Mouse (Mus musculus): ENCODE results near the gene Rpl18a. TPM values are rescaled to one million over a fixed set of nuclear protein-coding genes. Genes with fewer than 3 reads are reported as not detected.

The Rpl18a gene
- polyA plus RNA-seq, 1 experiment from 2014 or later = 2,947 TPM

GRCm38 (mm10) chr8:70880126-70880525, 17.1 kb downstream of the Rpl18a start:
- TF ChIP-seq CTCF (IDR thresholded peaks at IDR 0.05; ENCODE audit: low read depth) = peak; percentile 15; the same call in 1 of the 2 replicates
- ATAC-seq = no peak
- Histone ChIP-seq H3K4me1 (replicated peaks; ENCODE audit: control insufficient read depth, insufficient read depth, low read length) (no peaks in the 10 kb centered on the region), H3K9ac (ENCODE audit: low read depth, low read length) (no peak overlapping the region), H3K4me2 (replicated peaks; ENCODE audit: low read depth) (no peak overlapping the region), H3K27ac (ENCODE audit: low read depth, low read length) (no peak overlapping the region), H3K36me3 (ENCODE audit: control insufficient read depth, insufficient read depth) (no peaks in the 10 kb centered on the region), H3K27me3 (replicated peaks; ENCODE audit: control insufficient read depth, insufficient read depth, low read length) (no peaks in the 10 kb centered on the region), H3K4me3 (ENCODE audit: low read depth, low read length) (no peak overlapping the region), H3K9me3 (ENCODE audit: control insufficient read depth) (no peaks in the 10 kb centered on the region)
- WGBS = 6% methylated on average over 4 of the region's 4 CpGs

- TF ChIP-seq CTCF (IDR thresholded peaks at IDR 0.05; ENCODE audit: low read depth) = no peak
- WGBS = 71% methylated on average over 4 of the region's 4 CpGs
- Histone ChIP-seq H3K4me2 (replicated peaks; ENCODE audit: low read depth) (no peak overlapping the region), H3K27ac (ENCODE audit: low read depth, low read length) (no peak overlapping the region), H3K9me3 (ENCODE audit: control insufficient read depth) (no peaks in the 10 kb centered on the region), H3K9ac (ENCODE audit: low read depth, low read length) (no peak overlapping the region), H3K4me3 (ENCODE audit: low read depth, low read length) (no peak overlapping the region), H3K4me1 (replicated peaks; ENCODE audit: control insufficient read depth, insufficient read depth, low read length) (no peaks in the 10 kb centered on the region), H3K36me3 (ENCODE audit: control insufficient read depth, insufficient read depth) (no peaks in the 10 kb centered on the region), H3K27me3 (replicated peaks; ENCODE audit: control insufficient read depth, insufficient read depth, low read length) (no peaks in the 10 kb centered on the region)
- ATAC-seq = no peak
Measured at GRCm38 (mm10) chr8:70879500-70879899, 17.7 kb downstream of the Rpl18a start.

GRCm38 (mm10) chr8:70878178-70878577, 19.0 kb downstream of the Rpl18a start:
- Histone ChIP-seq H3K27ac (ENCODE audit: low read depth, low read length) (no peak overlapping the region), H3K4me1 (replicated peaks; ENCODE audit: control insufficient read depth, insufficient read depth, low read length) (no peaks in the 10 kb centered on the region), H3K36me3 (ENCODE audit: control insufficient read depth, insufficient read depth) (no peaks in the 10 kb centered on the region), H3K4me2 (replicated peaks; ENCODE audit: low read depth) (no peak overlapping the region), H3K27me3 (replicated peaks; ENCODE audit: control insufficient read depth, insufficient read depth, low read length) (no peaks in the 10 kb centered on the region), H3K4me3 (ENCODE audit: low read depth, low read length) (no peak overlapping the region), H3K9ac (ENCODE audit: low read depth, low read length) (no peak overlapping the region), H3K9me3 (ENCODE audit: control insufficient read depth) (no peaks in the 10 kb centered on the region)
- whole genome bisulfite sequencing = 36% methylated on average over 2 of the region's 2 CpGs
- no peak for ATAC-seq
- no peak for TF ChIP-seq CTCF (IDR thresholded peaks at IDR 0.05; ENCODE audit: low read depth)

- Histone ChIP-seq H3K9ac (ENCODE audit: low read depth, low read length) (no peak overlapping the region), H3K27ac (ENCODE audit: low read depth, low read length) (no peak overlapping the region), H3K36me3 (ENCODE audit: control insufficient read depth, insufficient read depth) (no peaks in the 10 kb centered on the region), H3K4me1 (replicated peaks; ENCODE audit: control insufficient read depth, insufficient read depth, low read length) (no peaks in the 10 kb centered on the region), H3K27me3 (replicated peaks; ENCODE audit: control insufficient read depth, insufficient read depth, low read length) (no peaks in the 10 kb centered on the region), H3K4me3 (ENCODE audit: low read depth, low read length) (no peak overlapping the region), H3K9me3 (ENCODE audit: control insufficient read depth) (no peaks in the 10 kb centered on the region), H3K4me2 (replicated peaks; ENCODE audit: low read depth) (no peak overlapping the region)
- no peak for TF ChIP-seq CTCF (IDR thresholded peaks at IDR 0.05; ENCODE audit: low read depth)
- WGBS = 30% methylated on average over 4 of the region's 4 CpGs
- no peak for ATAC-seq
Measured at GRCm38 (mm10) chr8:70876382-70876781, 20.8 kb downstream of the Rpl18a start.

- H3K4me2 ChIP-seq (replicated peaks; ENCODE audit: low read depth) = no peak overlapping the region
- H3K4me1 ChIP-seq (replicated peaks; ENCODE audit: control insufficient read depth, insufficient read depth, low read length) = no peaks in the 10 kb centered on the region
- H3K9me3 ChIP-seq (ENCODE audit: control insufficient read depth) = no peaks in the 10 kb centered on the region
- no peak for ATAC-seq
- H3K27ac ChIP-seq (ENCODE audit: low read depth, low read length) = no peak overlapping the region
- whole genome bisulfite sequencing = 94% methylated on average over 13 of the region's 13 CpGs
- no peaks in the 10 kb centered on the region for H3K27me3 ChIP-seq (replicated peaks; ENCODE audit: control insufficient read depth, insufficient read depth, low read length)
- no peak overlapping the region for H3K4me3 ChIP-seq (ENCODE audit: low read depth, low read length)
- no peak for TF ChIP-seq CTCF (IDR thresholded peaks at IDR 0.05; ENCODE audit: low read depth)
- H3K9ac ChIP-seq (ENCODE audit: low read depth, low read length) = no peak overlapping the region
- no peaks in the 10 kb centered on the region for H3K36me3 ChIP-seq (ENCODE audit: control insufficient read depth, insufficient read depth)
Measured at GRCm38 (mm10) chr8:70874441-70874840, 22.8 kb downstream of the Rpl18a start.

- Histone ChIP-seq H3K4me2 (replicated peaks; ENCODE audit: low read depth) (peak within 1 kb of the TSS; percentile 89), H3K4me1 (replicated peaks; ENCODE audit: control insufficient read depth, insufficient read depth, low read length) (no peaks in the 10 kb centered on the region; the same call in 1 of the 2 replicates), H3K9me3 (ENCODE audit: control insufficient read depth) (no peaks in the 10 kb centered on the region), H3K27ac (ENCODE audit: low read depth, low read length) (peak within 1 kb of the TSS; percentile 21; the same call in 1 of the 2 replicates), H3K36me3 (ENCODE audit: control insufficient read depth, insufficient read depth) (no peaks in the 10 kb centered on the region), H3K27me3 (replicated peaks; ENCODE audit: control insufficient read depth, insufficient read depth, low read length) (no peaks in the 10 kb centered on the region), H3K4me3 (ENCODE audit: low read depth, low read length) (peak within 1 kb of the TSS; percentile 61), H3K9ac (ENCODE audit: low read depth, low read length) (peak within 1 kb of the TSS; percentile 57)
- peak; percentile 99 for TF ChIP-seq CTCF (IDR thresholded peaks at IDR 0.05; ENCODE audit: low read depth)
- ATAC-seq = peak; percentile 91
- under 1% methylated on average over 46 of the region's 46 CpGs for WGBS
Measured at GRCm38 (mm10) chr8:70873364-70873985, 23.7 kb downstream of the Rpl18a start, which contains the start of gene Ccdc124. Gene Ccdc124 (minus strand): TSS chr8:70873935.
